Mouse (Mus musculus) thymus, postnatal 4 days (tissue): Measurements from ENCODE around the gene Spats1.
A peak's percentile ranks its signal among the peaks of the same experiment; 100 is the strongest.
"Not testable (repeated sequence)": the region's sequence is repeated elsewhere in the genome, so short reads cannot be mapped to it uniquely, and the experiment has no call there.

ENCODE experiments used
- DNase-seq: peaks from one replicate; pipeline ENCODE4 v3.0.0; 2021

The Spats1 gene

DNA sequence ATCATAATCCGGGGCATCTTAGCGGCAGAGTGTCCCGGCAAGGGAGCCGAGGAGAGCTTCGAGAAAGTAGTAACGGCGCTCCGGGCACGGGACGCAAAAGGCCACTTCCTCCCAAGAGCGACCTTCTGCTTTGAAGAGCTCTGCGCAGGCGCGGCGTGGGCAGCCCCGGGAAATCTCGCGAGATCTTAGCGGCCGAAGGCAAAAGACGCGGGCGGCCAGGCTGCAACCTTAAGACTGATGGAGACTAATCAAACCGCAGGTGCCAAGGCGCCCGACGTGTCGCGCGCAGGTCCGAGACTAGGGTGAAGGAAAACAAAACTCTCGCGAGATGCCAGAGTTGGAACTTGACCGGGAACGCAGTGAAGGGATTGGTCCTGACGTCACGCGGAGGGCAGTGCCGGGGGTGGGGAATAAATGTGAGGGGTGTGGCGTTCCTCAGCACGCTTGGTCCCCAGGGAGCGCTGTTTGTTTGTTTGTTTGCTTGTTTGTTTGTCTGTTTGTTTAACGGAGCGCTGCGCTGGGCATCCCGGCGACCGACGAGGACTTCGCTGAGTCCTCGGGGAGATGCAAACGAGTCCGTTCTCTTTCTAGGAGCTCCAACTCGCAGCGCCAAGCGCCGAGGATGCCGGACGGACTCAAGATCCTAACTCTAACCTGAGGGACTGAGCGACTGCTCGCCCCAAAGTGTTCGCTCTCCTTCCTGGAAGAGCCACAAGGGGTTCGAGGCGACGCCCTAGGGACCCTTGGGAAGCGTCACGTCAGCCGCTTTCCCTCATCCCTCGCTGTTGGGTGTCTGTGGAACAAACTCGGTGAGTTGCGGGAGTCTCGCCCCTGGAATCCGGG lies 41.6 kb downstream of the Spats1 start, which contains the start of gene Cdc5l:
Gene Cdc5l (minus strand): TSS at position 319 of the 843 bp plus-strand sequence.
- DNase-seq: peak; percentile 95

DNA sequence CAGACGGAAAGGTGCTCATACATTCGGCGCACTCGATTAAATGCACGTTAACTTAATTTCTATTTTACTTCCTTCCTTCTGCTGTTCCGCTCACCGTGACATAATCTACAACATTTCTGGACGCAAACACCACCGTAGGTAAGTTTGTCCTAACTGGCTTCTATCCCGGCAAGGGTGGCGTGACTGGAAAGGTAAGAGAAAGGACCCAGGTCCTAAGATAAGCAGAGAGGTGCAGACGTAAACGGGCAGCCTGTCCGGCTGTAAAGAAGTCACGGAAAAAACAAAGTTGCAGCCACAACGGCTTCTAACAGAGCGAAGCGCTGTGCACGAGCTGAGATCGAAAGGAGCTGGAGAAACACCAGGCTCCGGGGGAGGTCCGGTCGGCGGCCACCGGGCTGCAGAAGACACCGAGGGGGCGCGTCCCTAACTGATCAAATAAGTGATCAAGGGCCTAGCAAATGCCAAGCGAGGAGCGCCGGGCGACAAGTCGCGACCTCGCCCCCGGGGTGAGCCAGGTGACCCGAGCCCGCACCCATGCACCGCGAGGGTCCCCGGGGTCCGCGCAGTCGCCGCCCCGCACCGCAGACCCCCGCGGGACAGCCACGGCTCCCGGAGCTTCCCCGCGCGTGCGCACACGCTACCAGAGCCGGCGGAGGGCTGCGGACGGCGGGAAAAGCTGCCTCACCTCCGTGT lies 42.4 kb downstream of the Spats1 start:
- DNase-seq: no peak

DNA sequence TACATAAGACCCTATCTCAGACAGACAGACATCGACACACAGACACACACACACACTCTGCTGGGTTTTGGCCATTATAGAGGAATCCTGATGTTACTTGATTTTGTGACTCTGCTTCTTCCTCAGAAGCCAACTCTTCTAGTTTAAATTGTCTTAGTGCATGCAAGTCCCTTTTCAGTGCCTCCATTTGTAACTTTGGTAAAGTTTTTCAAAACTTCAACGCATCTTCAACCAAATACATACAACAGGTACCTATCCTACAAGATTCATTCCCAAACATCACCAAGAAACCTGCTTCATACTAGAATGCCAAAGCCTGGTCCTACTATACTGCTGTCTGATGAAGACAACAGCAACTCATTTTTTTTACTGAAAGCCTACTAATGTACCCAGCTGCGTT lies 43.2 kb downstream of the Spats1 start:
- DNase-seq: no peak

DNA sequence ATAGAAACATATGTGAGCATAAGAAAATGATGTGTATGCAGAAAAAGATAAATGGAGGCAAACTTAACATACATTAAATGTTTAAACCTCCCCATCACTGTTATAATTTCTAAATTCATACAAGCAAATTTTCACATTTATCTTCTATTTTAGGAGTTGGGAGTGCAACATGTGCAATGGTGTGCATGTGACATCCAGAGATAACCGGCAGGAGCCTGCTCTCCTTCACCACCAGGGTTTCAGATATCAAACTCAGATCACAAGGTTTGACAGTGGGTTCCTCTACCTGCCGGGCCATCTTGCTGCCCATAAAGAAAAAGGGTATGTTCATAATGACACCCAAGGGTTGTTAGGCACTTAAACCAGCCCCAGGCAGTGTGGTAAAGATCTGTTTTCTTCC lies 57.8 kb downstream of the Spats1 start:
- DNase-seq: no peak

DNA sequence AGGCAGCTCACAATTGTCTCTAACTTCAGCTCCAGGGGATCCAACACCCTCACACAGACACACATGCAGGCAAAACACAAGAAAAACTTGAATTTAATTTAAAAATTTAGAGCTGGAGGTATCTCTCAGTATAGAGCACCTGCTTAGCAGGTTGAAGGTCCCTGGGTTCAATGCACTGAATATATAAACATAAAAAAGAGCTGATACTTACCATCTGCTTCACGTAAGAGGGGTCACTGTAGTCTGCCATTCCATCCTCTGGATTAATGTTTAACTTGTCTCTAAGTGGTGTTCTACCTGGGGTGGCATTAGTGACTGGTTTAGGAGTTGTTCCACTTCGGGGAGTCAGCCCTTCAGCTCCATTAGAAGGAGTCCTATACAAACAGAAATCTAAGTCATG lies 63.6 kb downstream of the Spats1 start:
- DNase-seq: not testable (repeated sequence)

DNA sequence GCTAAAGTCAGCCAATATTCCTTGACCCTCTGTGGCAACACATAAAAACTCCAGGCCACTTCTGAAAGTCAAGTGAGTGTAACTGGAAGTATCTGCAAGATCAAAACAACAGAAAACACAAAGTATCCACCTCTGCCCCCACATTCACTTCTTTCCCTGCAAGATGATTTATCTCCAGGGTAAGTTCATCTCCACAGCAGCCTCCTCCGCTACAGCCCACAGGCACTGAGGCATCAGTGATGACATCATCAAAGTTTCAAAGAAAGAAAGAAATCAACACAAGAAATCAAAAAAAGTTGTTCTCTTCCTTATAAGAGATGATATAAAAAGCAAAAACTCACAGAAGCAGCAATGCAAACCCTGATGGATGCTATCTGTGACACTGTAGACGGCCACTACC lies 66.5 kb downstream of the Spats1 start:
- no peak for DNase-seq

DNA sequence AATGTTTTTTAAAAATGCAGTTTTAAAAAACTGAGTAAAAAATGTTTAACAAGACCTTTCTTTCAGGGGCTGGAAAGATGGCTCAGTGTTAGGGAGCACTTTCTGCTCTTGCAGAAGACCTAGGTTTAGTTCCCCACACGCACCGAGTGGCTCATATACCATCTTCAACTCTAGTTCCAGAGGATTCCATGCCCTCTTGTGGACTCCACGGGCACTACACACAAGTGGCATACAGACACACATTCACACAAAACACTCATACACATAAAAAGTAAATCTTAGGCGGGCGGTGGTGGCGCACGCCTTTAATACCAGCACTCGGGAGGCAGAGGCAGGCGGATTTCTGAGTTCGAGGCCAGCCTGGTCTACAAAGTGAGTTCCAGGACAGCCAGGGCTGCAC lies 68.9 kb downstream of the Spats1 start:
- peak; percentile 53 for DNase-seq

DNA sequence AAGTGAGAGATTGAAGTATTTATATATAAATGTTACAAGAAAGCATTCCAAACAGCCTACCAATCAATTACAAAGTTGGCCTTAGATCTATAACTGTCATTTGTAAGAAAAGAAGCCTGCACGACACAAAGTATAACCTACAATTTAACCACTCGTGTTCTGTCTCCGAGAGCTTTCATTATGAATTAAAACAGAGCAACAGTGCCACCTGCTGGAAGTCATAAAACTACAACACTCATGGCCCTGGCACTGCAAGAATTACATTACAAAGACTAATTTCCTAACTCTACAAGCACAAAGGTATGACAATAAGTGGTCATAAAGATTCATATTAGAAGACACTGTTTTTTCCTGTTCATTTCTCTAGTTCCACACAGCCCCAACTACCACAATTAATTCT lies 72.0 kb downstream of the Spats1 start:
- peak; percentile 65 for DNase-seq

DNA sequence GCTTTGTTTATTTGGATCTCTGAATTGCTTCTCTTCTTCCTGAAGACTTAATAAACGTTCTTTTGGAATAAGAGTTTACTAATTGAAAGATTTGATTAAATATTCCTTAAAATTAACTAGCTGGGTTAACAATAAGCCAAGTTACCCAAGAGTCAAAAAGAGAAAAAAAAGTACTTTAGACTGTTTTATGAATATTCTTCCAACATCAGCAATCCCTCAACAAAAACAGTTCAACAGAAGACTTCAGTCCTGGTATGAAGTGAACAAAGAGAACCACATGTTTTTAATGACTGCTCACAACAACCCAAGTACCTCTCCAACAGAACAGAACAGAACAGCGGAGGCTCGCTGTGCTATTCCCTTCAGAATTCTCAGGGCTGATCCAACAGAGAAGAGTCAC lies 72.6 kb downstream of the Spats1 start:
- DNase-seq: no peak

DNA sequence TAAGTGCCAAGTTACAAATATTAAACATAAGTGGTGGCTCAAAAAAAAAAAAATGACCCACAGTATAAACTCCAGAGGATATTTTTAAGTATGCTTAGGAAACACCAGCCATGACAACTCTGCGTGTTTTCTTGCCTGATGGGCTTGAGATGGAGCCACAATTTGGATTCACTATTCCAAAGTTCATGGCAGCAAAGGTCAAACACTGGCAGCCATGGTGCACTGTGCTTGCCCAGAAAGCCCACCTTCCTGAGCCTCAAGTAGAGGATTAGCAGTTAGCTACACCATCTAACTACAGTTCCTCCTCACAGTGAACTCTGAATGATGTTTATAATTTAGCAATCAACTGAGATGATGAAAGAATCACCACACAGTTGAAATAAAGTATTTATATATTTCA lies 73.1 kb downstream of the Spats1 start:
- DNase-seq: no peak

DNA sequence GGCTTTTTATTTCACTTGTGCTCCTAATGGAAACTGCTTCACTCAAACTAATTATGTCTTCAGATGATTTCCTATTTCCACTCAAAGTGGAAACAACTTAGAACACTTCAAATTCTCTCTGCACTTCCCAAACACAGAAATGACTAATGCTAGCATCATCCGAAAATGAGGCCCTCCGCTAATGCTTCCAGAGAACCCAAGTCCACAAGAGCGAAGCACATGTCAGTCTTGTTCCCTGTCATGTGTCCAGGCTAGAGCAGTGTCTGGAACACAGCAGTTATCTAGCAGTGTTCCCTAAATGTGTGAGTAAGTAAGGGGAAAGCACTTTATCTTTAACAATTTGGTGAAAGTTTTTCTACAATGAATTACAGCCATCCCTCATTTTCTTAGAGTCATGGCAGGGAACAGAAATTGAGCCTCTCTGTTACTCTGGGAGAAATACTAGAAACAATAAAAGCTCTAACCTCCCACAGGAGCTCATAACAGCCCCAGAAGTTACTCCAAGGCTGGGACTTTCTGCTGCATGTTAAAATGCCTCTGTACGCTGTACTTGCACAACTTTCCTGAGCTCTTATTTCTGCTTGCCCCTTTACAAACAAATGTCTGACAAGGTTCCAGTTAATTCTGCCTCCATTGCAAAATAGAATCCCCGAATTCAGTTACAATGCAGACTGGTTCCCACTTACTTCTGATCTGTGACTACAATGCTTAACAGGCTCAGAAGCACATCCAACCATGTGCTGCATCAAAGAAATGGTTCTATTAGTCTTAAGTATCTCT lies 73.9 kb downstream of the Spats1 start:
- no peak for DNase-seq

DNA sequence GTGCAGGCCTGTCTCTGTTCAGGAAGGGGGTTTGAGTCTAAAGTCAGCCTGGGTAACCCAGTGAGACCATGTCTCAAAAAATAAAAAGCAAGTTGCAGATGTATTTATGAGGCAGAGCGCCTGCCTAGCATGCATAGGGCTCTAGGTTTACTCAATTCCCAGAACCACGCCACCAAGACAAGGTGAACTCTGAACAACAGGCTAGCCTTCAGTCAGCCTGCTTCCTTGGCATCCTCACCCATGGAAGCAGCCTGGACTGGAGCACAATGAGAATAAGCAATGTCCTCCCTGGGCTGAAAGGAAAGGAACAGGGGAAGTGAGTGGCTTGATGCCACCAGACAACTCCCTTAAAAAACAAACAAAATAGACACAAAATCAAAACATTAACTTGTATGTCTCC lies 77.2 kb downstream of the Spats1 start:
- DNase-seq: no peak

DNA sequence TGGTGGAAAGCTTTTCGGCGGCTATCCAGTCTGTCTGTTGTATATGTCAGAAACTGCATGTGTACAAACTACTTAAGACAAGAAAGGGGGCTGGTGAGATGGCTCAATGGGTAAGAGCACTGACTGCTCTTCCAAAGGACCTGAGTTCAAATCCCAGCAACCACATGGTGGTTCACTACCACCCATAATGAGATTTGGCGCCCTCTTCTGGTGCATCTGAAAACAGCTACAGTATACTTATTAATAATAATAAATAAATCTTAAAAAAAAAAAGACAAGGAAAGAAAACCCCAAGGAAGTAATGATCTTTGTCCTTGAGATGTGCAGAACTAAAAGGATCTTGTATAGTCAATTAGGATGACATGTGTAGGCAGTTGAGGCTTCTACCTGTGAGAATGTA lies 77.7 kb downstream of the Spats1 start:
- peak; percentile 22 for DNase-seq

DNA sequence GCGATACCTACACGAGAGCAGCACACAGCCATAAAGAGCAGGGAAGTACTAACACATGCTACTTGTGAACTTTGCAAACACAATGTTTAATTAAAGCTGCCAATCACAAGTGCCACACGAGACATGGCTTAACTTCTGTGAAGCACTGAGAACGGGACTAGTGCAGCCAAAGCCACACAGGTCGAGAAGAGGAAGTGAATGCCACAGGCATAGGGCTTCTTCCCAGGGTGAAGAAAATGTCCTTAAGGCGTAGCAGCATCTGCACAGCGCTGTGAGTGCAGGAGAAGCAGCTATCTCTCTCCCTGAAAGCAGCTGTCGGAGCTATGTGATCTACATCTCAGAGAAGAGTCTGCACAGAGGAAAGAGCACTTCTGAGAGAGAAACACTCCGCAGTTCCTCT lies 80.6 kb downstream of the Spats1 start:
- no peak for DNase-seq

DNA sequence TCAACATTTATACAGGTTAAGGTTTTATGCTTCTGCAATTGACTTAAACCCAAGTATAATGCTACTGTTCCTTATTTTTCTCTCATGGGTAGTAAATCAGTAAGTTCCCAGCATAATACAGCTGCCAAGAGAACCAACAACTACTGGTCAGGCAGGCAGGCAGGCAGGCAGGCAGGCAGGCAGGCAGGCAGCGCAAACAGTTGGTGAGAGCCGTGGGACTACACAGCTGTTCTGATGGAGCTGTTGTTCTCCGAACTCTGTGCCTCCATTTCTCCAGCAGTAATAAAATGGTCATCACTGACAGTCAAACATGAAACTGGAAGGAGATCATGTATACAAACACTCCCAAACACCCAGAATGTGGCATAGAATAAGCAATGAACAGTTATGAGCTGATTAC lies 81.5 kb downstream of the Spats1 start:
- no peak for DNase-seq
